Mouse (Mus musculus) midbrain, embryonic 13.5 days (tissue): ENCODE measurements around the gene Agtrap. TPM values are rescaled to one million over a fixed set of nuclear protein-coding genes. Genes with fewer than 3 reads are reported as not detected.
A peak's percentile ranks its signal among the peaks of the same experiment; 100 is the strongest.
"Not testable (repeated sequence)": the region's sequence is repeated elsewhere in the genome, so short reads cannot be mapped to it uniquely, and the experiment has no call there.

ENCODE experiments used
- ATAC-seq: fragments of 200-750 bp; cut with Nextera tagmentation; 2 replicates; pipeline ENCODE4 v1.8.0; 2017; ENCODE audit warnings: mild to moderate bottlenecking, moderate TSS enrichment, moderate library complexity
- H3K27ac ChIP-seq: fragments of 300-500 bp; sonication (generic); 2 replicates; pipeline ENCODE4 v1.5.1; 2015; ENCODE audit warnings: inconsistent platforms, mild to moderate bottlenecking, moderate library complexity
- H3K27me3 ChIP-seq: fragments of 300-500 bp; sonication (generic); 2 replicates; pipeline ENCODE4 v1.6.1; 2015; ENCODE audit warnings: mild to moderate bottlenecking, inconsistent platforms
- H3K36me3 ChIP-seq: fragments of 300-500 bp; sonication (generic); 2 replicates; pipeline ENCODE4 v1.6.1; 2015; ENCODE audit warnings: mild to moderate bottlenecking, inconsistent platforms
- H3K4me1 ChIP-seq: fragments of 300-500 bp; sonication (generic); replicated peaks from 2 replicates; pipeline ENCODE4 v1.6.1; 2015; ENCODE audit warnings: inconsistent platforms
- H3K4me2 ChIP-seq: fragments of 300-500 bp; sonication (generic); replicated peaks from 2 replicates; pipeline ENCODE4 v1.6.1; 2015; ENCODE audit warnings: moderate library complexity, mild to moderate bottlenecking, inconsistent platforms
- H3K4me3 ChIP-seq: fragments of 300-500 bp; sonication (generic); replicated peaks from 2 replicates; pipeline ENCODE4 v1.5.1; 2015; ENCODE audit warnings: mild to moderate bottlenecking, inconsistent platforms
- H3K9ac ChIP-seq: fragments of 300-500 bp; sonication (generic); replicated peaks from 2 replicates; pipeline ENCODE4 v1.6.1; 2015; ENCODE audit warnings: mild to moderate bottlenecking, inconsistent platforms
- H3K9me3 ChIP-seq: fragments of 300-500 bp; sonication (generic); 2 replicates; pipeline ENCODE4 v1.6.1; 2016; ENCODE audit warnings: mild to moderate bottlenecking, inconsistent platforms
- WGBS: fragments of 180-500 bp; shearing (Covaris S2); methylation state at CpG from one replicate; pipeline ENCODE4 v1.1.7; 2015; 5-methylcytosine and 5-hydroxymethylcytosine counted together
- polyA plus RNA-seq: library from polyadenylated mRNA; unstranded; fragments of >200 nt; fragmentation: Nextera tagmentation; extraction: Ambion mirVana; gene quantifications from 2 replicates; pipeline ENCODE4 v1.2.1, GENCODE M21; 2015

The Agtrap gene
- polyA plus RNA-seq, 1 experiment from 2014 or later: 7.9 TPM

DNA sequence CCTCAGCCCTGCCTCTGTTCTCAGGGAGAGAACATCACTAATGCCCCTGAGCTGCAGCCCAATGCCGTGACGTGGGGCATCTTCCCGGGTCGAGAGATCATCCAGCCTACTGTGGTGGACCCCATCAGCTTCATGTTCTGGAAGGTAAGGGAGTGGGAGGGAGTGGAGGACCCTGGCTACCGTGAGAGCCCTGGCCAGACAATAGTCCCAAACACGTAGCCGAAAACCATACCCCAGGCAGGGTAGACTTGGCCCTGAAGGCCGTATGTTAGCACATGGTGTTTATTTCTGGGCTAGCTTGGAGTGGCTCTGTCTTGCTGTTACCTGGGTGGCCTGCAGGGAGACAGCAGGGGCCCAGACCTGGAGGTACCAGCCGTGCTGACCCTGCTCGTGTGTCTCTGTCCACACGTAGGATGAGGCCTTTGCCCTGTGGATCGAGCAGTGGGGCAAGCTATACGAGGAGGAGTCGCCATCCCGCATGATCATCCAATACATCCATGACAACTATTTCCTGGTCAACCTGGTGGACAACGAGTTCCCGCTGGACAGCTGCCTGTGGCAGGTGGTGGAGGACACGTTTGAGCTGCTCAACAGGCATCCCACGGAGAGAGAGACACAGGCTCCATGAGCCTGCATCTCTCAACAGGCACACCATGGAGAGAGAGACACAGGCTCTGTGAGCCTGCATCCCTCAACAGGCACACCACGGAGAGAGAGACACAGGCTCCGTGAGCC lies 32.7 kb downstream of the Agtrap start:
- no peak overlapping the region for H3K4me3 ChIP-seq
- H3K27me3 ChIP-seq: no peaks in the 10 kb centered on the region
- H3K9me3 ChIP-seq: no peaks in the 10 kb centered on the region
- H3K27ac ChIP-seq: no peak overlapping the region
- peak overlapping the region; percentile 39; the same call in 1 of the 2 replicates for H3K9ac ChIP-seq
- no peak for ATAC-seq
- H3K36me3 ChIP-seq: peaks cover 85% of the 10 kb centered on the region
- no peaks in the 10 kb centered on the region for H3K4me1 ChIP-seq
- WGBS: 94% methylated on average over 21 of the region's 21 CpGs
- no peak overlapping the region for H3K4me2 ChIP-seq

DNA sequence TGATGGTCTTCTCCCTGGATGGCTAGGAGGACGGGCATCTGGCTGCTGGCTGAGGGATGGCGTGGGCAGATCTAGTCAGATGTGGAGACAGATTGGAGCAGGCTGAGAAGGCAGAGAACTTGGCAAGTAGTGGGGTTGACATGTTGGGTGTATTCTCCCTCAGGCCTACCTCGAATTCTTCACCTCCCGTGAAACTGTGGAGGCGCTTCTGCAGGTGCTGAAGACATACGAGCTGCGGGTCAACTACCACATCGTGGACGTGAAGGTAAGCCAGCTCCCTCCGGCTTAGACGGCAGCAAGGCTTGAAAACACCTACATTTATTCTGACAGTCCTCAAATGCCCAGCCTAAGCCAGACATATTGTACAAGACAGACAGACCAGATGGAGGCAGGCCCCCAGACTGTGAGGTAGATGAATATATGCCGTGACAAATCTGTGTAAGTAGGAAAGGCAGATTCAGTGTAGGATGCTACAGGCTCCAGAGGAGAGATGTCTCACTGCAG lies 34.4 kb downstream of the Agtrap start:
- Histone ChIP-seq H3K27ac (0 out of 2 replicates have a peak overlapping the region, but pooled peaks have one; percentile 14), H3K4me2 (no peak overlapping the region), H3K4me3 (no peak overlapping the region), H3K36me3 (peaks cover 98% of the 10 kb centered on the region), H3K9ac (no peak overlapping the region), H3K4me1 (no peaks in the 10 kb centered on the region), H3K9me3 (no peaks in the 10 kb centered on the region), H3K27me3 (no peaks in the 10 kb centered on the region)
- WGBS: 92% methylated on average over 12 of the region's 12 CpGs
- no peak for ATAC-seq

DNA sequence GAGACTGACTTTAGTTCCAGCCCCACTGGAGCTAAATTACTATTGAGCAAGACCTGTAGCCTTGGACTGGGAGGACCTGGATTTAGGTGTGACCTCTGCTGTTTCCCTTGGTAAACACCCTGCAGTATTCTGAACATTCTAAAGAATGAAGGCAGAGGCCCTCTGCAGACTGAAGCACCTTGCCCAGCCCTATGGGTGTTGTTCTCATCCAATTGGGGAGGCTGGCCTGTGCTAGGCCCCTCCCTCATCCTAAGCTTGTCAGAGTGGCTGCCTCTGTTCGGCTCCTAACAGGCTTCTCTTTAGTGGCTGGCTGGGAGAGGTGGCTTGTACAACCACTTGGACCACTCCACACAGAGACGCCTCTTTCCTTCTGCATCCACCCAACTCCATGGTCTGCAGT lies 34.9 kb downstream of the Agtrap start:
- 85% methylated on average over 2 of the region's 2 CpGs for WGBS
- Histone ChIP-seq H3K27ac (0 out of 2 replicates have a peak overlapping the region, but pooled peaks have one; percentile 14), H3K27me3 (no peaks in the 10 kb centered on the region), H3K4me3 (no peak overlapping the region), H3K4me1 (no peaks in the 10 kb centered on the region), H3K36me3 (peaks cover 98% of the 10 kb centered on the region), H3K9me3 (no peaks in the 10 kb centered on the region), H3K4me2 (no peak overlapping the region), H3K9ac (no peak overlapping the region)
- ATAC-seq: no peak

DNA sequence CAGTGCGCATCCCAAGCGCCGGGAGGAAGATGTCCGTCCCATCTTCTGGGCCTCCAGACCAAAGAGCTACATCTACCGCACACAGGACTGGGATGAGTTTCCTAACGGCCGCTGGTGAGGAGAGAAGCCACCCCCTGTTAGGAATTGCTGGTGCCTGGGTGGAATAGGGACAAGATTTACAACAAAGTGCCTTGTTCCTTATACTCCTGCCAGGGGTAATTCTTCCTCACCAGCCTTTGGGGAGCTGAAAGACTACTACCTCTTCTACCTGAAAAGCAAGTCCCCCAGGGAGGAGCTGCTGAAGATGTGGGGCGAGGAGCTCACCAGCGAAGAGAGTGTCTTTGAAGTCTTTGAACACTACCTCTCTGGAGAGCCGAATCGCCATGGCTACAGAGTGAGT lies 35.9 kb downstream of the Agtrap start:
- 88% methylated on average over 11 of the region's 11 CpGs for WGBS
- Histone ChIP-seq H3K9ac (no peak overlapping the region; the same call in 1 of the 2 replicates), H3K4me1 (peaks cover under 1% of the 10 kb centered on the region; the same call in 1 of the 2 replicates), H3K9me3 (no peaks in the 10 kb centered on the region), H3K4me3 (no peak overlapping the region), H3K27ac (0 out of 2 replicates have a peak overlapping the region, but pooled peaks have one; percentile 5), H3K4me2 (no peak overlapping the region), H3K36me3 (peaks cover 94% of the 10 kb centered on the region), H3K27me3 (no peaks in the 10 kb centered on the region)
- ATAC-seq: no peak

DNA sequence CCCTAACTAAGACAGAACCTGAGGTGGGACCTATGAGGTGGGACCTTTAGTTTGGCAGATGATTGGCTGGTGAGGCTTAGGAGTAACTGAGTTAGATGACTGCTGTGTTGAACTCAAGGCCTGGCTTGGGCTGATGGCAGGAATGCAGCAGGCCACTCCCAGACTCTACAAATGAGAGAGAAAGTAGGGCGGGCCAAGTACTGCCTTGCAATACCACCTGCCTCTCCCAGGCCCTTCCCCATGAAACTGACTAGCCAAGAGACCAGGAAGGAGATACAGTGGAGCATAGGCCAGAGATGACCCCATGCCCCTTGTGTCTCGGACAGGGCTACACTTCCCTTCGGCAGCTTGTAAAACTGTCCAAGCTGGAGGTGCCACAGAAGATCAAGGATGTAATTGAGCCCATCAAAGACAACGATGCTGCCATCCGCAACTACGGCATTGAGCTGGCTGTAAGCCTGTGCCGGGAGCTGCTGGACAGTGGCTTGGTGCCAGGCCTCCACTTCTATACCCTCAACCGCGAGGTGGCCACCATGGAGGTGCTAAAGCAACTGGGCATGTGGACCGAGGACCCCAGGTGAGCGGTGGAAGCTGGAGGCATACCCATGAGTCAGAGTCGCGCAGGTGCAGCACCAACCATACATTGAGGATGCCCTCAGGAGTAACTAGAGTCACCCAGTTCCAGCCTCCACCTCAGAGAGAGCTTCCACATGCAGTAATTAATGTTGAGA lies 36.6 kb downstream of the Agtrap start:
- no peak overlapping the region for H3K9ac ChIP-seq
- no peaks in the 10 kb centered on the region for H3K9me3 ChIP-seq
- H3K4me3 ChIP-seq: no peak overlapping the region
- no peak for ATAC-seq
- H3K27ac ChIP-seq: 0 out of 2 replicates have a peak overlapping the region, but pooled peaks have one; percentile 5
- H3K27me3 ChIP-seq: no peaks in the 10 kb centered on the region
- peaks cover 7% of the 10 kb centered on the region for H3K4me1 ChIP-seq
- 97% methylated on average over 13 of the region's 13 CpGs for WGBS
- peaks cover 94% of the 10 kb centered on the region for H3K36me3 ChIP-seq
- no peak overlapping the region for H3K4me2 ChIP-seq

DNA sequence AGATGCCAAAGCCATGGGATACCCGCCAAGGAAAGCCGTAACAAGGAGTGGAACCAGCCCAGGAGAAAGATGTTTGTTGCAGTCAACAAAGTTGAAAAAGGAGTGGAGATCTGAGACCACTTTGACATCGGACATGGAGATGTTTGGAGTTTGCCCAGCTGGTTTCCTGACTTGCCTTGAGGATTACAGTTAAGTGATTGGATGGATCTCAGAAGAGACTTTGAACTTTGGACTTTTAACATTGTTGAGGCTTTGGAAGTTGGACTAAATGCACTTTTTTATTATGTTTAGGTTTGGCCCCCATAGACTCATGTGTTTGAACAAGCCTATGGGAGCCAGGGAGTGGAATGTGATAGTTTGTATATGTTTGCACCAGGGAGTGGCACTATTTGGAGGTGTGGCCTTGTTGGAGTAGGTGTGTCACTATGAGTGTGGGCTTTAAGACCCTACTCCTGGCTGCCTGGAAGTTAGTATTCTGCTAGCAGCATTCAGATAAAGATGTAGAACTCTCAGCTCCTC lies 37.4 kb downstream of the Agtrap start:
- H3K27ac ChIP-seq, H3K9ac ChIP-seq, H3K27me3 ChIP-seq, ATAC-seq, H3K9me3 ChIP-seq, H3K4me3 ChIP-seq, H3K4me2 ChIP-seq: not testable (repeated sequence)
- Histone ChIP-seq H3K36me3 (peaks cover 93% of the 10 kb centered on the region), H3K4me1 (peaks cover 15% of the 10 kb centered on the region)
- WGBS: 97% methylated on average over 3 of the region's 3 CpGs

DNA sequence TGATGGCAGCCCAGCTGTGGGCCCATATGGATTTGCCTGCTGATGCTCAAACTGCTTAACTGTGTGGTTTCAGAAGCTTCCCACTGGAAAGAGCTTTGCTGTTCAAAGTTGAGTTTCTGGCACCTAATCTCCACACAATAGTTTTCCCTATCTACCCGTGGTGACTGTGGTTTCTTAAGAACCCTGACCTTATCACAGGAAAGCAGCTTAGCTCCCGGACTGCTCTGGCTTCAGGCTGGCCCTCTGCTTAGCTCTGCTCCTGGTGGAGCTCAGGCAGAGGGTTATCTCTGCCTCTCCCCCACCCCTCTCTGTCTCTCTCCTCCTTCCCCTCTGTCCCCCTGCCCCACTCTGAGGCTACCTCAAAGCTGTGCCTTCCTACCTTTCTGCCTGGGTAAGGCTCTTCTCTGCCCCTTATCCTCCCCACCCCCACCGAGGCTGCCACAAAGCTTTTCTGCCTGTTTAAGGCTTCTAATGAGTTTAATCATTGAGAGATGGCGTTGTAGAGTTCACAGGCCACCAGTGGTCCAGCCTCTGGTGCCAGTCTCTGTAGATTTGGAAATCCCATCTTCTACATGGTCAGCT lies 41.3 kb downstream of the Agtrap start:
- ATAC-seq: peak; percentile 41
- WGBS: 43% methylated on average over 4 of the region's 4 CpGs
- Histone ChIP-seq H3K4me2 (0 out of 2 replicates have a peak overlapping the region, but pooled peaks have one; percentile 15), H3K4me1 (peaks cover 48% of the 10 kb centered on the region), H3K27me3 (no peaks in the 10 kb centered on the region), H3K4me3 (no peak overlapping the region), H3K27ac (peak overlapping the region; percentile 11; the same call in 1 of the 2 replicates), H3K36me3 (peaks cover 70% of the 10 kb centered on the region), H3K9me3 (no peaks in the 10 kb centered on the region), H3K9ac (peak overlapping the region; percentile 32; the same call in 1 of the 2 replicates)

DNA sequence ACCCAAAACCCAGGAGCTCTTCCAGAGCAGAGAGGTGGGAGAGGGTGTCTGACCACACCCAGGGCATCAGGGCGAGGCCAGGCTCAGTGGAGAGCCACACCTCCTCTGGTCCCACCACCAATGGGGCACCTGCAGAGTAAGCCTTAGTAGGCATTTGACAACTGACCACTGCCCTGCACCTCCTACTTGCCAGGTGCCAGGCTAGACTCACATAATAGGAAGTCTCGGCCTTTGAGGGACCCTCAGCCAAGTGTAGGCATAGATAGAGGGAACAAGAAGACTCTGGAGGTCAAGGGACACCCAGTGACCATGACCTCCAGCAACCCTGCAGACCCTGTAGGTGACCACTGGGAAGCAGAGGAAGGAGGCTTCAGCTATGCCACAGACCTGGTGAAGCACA lies 43.7 kb downstream of the Agtrap start:
- H3K9ac ChIP-seq: no peak overlapping the region
- 93% methylated on average over 2 of the region's 2 CpGs for WGBS
- H3K9me3 ChIP-seq: no peaks in the 10 kb centered on the region
- no peaks in the 10 kb centered on the region for H3K27me3 ChIP-seq
- H3K27ac ChIP-seq: no peak overlapping the region
- peaks cover 47% of the 10 kb centered on the region for H3K36me3 ChIP-seq
- no peak overlapping the region for H3K4me3 ChIP-seq
- no peak for ATAC-seq
- H3K4me1 ChIP-seq: peaks cover 72% of the 10 kb centered on the region
- no peak overlapping the region for H3K4me2 ChIP-seq

DNA sequence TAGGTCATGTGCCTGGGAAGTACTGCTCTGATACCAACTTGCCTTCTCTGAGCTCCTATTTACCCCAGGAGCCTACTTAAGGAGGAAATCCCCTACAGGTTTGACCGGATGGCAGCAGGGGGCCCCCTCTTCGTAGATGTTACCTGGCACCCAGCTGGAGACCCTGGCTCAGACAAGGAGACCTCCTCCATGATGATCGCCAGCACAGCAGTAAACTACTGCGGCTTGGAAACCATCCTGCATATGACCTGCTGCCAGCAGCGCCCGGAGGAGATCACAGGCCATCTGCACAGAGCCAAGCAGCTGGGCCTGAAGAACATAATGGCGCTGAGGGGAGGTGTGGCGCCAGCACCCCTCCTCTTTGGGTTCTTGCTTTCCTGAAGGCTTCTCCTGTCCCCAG lies 44.5 kb downstream of the Agtrap start:
- not testable (repeated sequence) for H3K4me3 ChIP-seq, H3K27ac ChIP-seq, ATAC-seq, H3K27me3 ChIP-seq, H3K9me3 ChIP-seq, H3K9ac ChIP-seq
- H3K4me2 ChIP-seq: peak overlapping the region; percentile 91; the same call in 1 of the 2 replicates
- H3K4me1 ChIP-seq: peaks cover 73% of the 10 kb centered on the region
- H3K36me3 ChIP-seq: peaks cover 40% of the 10 kb centered on the region
- 93% methylated on average over 6 of the region's 8 CpGs for WGBS

DNA sequence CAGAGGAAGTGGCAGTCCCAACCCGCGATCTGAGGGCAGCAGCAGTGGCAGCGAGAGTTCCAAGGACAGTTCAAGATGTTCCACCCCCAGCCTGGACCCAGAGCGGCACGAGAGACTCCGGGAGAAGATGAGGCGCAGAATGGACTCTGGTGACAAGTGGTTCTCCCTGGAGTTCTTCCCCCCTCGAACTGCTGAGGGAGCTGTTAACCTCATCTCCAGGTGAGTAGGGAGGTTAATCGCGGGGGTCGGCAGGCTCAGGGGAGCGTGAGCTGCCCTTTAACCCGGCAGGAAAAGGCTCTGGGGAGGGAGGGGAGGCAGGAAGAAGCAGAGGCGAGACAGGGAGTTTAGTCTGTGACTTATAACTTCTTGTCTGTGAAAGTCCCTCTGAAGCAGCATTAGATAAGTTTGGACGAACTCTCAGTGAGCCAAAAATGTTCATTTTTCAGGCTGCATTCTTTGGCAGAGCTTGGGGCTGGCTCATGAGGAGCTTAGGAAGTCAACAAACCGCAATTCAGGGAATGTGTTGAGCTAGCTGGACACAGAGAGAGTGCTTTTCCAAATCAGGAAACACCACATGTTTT lies 46.1 kb downstream of the Agtrap start:
- H3K4me3 ChIP-seq: peak overlapping the region; percentile 91
- no peak for ATAC-seq
- no peaks in the 10 kb centered on the region for H3K9me3 ChIP-seq
- H3K27me3 ChIP-seq: no peaks in the 10 kb centered on the region
- WGBS: 5% methylated on average over 16 of the region's 16 CpGs
- H3K36me3 ChIP-seq: peaks cover 28% of the 10 kb centered on the region
- peak overlapping the region; percentile 91 for H3K4me2 ChIP-seq
- peak overlapping the region; percentile 89 for H3K27ac ChIP-seq
- peak overlapping the region; percentile 77 for H3K9ac ChIP-seq
- H3K4me1 ChIP-seq: peaks cover 81% of the 10 kb centered on the region

DNA sequence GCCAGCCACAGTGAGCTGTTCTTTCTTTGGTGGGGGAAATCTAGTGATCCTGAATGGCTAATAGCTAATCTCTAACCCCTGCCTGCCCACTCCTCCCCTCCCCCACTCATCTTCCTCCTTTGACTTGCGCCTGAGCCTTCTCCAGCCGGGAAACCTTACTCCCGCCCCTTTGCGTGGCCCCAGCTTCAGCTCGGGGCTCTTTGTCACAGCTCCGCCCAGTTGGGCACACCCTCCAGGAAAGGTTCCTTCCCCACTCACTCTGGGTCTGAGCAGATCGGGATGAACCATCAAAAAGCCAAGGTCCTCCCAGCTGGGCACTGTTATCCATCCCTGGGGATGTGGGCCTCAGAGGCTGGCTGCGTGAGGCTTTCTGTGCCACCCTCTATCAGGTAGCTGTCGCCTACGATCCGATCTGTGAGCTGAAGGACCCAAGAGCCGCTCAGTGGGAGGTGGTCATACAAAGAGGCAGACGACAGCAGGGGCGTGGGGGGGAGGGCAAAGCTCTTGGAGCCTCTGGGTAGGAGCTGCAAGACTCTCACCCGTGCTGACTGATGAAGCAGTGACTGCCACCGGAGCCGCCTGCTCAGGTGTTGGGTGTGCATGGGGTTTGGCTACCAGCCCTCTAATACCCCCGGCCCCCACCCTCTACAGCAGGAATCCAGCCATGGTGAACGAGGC lies 46.8 kb downstream of the Agtrap start:
- WGBS: 0% methylated on average over 19 of the region's 19 CpGs
- H3K9ac ChIP-seq: peak overlapping the region; percentile 77
- peak overlapping the region; percentile 91 for H3K4me2 ChIP-seq
- H3K4me1 ChIP-seq: peaks cover 75% of the 10 kb centered on the region
- peaks cover 28% of the 10 kb centered on the region for H3K36me3 ChIP-seq
- H3K27ac ChIP-seq: peak overlapping the region; percentile 89
- H3K4me3 ChIP-seq: peak overlapping the region; percentile 91
- no peaks in the 10 kb centered on the region for H3K9me3 ChIP-seq
- H3K27me3 ChIP-seq: no peaks in the 10 kb centered on the region
- ATAC-seq: peak; percentile 53
